Mouse (Mus musculus): ENCODE results near the gene Rims3. TPM values are rescaled to one million over a fixed set of nuclear protein-coding genes. Genes with fewer than 3 reads are reported as not detected.

Rims3 gene
- polyA plus RNA-seq, 1 experiment from 2014 or later = 0.26 TPM

DNA sequence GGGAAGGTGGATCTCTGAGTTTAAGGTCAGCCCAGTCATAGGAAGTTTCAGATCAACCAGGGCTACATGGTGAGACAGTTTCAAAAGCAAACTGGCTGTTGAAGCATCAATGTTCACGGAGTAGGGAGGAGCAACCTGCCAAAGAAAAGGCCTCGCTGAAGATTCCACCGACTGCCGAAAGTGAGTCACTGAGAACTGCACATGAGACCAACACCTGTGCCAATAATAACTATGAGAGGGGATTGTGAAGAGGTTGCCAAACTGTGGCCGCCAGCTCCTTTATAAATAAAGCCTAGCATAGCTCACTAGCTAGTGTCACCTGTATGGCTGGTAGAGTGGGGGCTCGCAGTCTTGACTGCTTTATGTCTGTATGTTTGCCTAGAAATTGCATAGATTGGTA lies 56.5 kb downstream of the Rims3 start:
- 62% methylated on average over 6 of the region's 6 CpGs for WGBS
- DNase-seq (ENCODE audit: low spot score) = no peak
- H3K4me2 ChIP-seq (replicated peaks; ENCODE audit: low read depth, low read length) = no peak overlapping the region
- H3K9me3 ChIP-seq (ENCODE audit: low read length) = no peaks in the 10 kb centered on the region
- H3K36me3 ChIP-seq (ENCODE audit: insufficient read depth, low read length) = no peaks in the 10 kb centered on the region
- H3K27ac ChIP-seq (ENCODE audit: low read length) = no peak overlapping the region
- no peak overlapping the region for H3K9ac ChIP-seq (replicated peaks; ENCODE audit: low read depth)
- H3K4me3 ChIP-seq (ENCODE audit: low read depth, low read length) = no peak overlapping the region
- no peaks in the 10 kb centered on the region for H3K27me3 ChIP-seq (replicated peaks; ENCODE audit: insufficient read depth, low read length)
- TF ChIP-seq EP300 (IDR thresholded peaks at IDR 0.05) (no peak), CTCF (IDR thresholded peaks at IDR 0.05) (no peak)
- no peak for ATAC-seq
- no peaks in the 10 kb centered on the region for H3K4me1 ChIP-seq (ENCODE audit: insufficient read depth, low read depth, low read length)

- Histone ChIP-seq H3K36me3 (ENCODE audit: insufficient read depth, low read length) (no peaks in the 10 kb centered on the region), H3K4me3 (ENCODE audit: low read depth, low read length) (no peak overlapping the region), H3K9ac (replicated peaks; ENCODE audit: low read depth) (no peak overlapping the region), H3K9me3 (ENCODE audit: low read length) (no peaks in the 10 kb centered on the region), H3K27ac (ENCODE audit: low read length) (no peak overlapping the region), H3K27me3 (replicated peaks; ENCODE audit: insufficient read depth, low read length) (no peaks in the 10 kb centered on the region), H3K4me2 (replicated peaks; ENCODE audit: low read depth, low read length) (no peak overlapping the region), H3K4me1 (ENCODE audit: insufficient read depth, low read depth, low read length) (no peaks in the 10 kb centered on the region)
- TF ChIP-seq CTCF (IDR thresholded peaks at IDR 0.05) = no peak
- no peak for TF ChIP-seq EP300 (IDR thresholded peaks at IDR 0.05)
- DNase-seq (ENCODE audit: low spot score) (no peak), ATAC-seq (no peak)
- WGBS = 41% methylated on average over 4 of the region's 4 CpGs
These were observed 58.2 kb downstream of the Rims3 start for GRCm38 (mm10) chr4:120912866-120913265.

DNA sequence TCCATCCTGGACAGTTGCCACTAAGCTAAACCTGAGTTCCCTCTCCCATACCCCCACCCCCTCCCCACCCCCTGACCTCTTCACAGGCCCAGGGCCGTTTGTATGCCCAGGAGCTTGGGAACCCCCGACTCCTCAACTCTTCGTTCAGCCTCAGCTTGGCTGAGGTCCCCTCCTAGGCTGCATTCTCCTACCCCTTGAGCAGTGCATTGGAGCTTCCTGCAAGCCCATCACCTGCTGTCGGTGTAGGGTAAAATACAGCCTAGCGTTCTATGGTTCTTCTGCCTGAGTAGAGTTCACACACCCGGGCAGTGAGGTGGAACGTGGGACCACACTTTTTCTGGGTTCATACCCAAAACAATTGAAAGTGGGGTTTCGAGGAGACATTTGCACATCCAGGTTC lies 58.8 kb downstream of the Rims3 start:
- no peak for TF ChIP-seq CTCF (IDR thresholded peaks at IDR 0.05)
- no peaks in the 10 kb centered on the region for H3K27me3 ChIP-seq (replicated peaks; ENCODE audit: insufficient read depth, low read length)
- no peaks in the 10 kb centered on the region for H3K36me3 ChIP-seq (ENCODE audit: insufficient read depth, low read length)
- WGBS = 68% methylated on average over 8 of the region's 8 CpGs
- H3K4me3 ChIP-seq (ENCODE audit: low read depth, low read length) = no peak overlapping the region
- no peaks in the 10 kb centered on the region for H3K4me1 ChIP-seq (ENCODE audit: insufficient read depth, low read depth, low read length)
- H3K9ac ChIP-seq (replicated peaks; ENCODE audit: low read depth) = no peak overlapping the region
- no peak for ATAC-seq
- no peak overlapping the region for H3K27ac ChIP-seq (ENCODE audit: low read length)
- H3K9me3 ChIP-seq (ENCODE audit: low read length) = no peaks in the 10 kb centered on the region
- no peak overlapping the region for H3K4me2 ChIP-seq (replicated peaks; ENCODE audit: low read depth, low read length)
- no peak for DNase-seq (ENCODE audit: low spot score)

GRCm38 (mm10) chr4:120913861-120914260 lies 59.2 kb downstream of the Rims3 start:
- Histone ChIP-seq H3K9me3 (ENCODE audit: low read length) (no peaks in the 10 kb centered on the region), H3K4me2 (replicated peaks; ENCODE audit: low read depth, low read length) (no peak overlapping the region), H3K4me1 (ENCODE audit: insufficient read depth, low read depth, low read length) (no peaks in the 10 kb centered on the region), H3K27me3 (replicated peaks; ENCODE audit: insufficient read depth, low read length) (no peaks in the 10 kb centered on the region), H3K27ac (ENCODE audit: low read length) (no peak overlapping the region), H3K36me3 (ENCODE audit: insufficient read depth, low read length) (no peaks in the 10 kb centered on the region), H3K9ac (replicated peaks; ENCODE audit: low read depth) (no peak overlapping the region), H3K4me3 (ENCODE audit: low read depth, low read length) (no peak overlapping the region)
- 70% methylated on average over 1 of the region's 1 CpGs for WGBS
- ATAC-seq (no peak), DNase-seq (ENCODE audit: low spot score) (no peak)
- TF ChIP-seq EP300 (IDR thresholded peaks at IDR 0.05) (no peak), CTCF (IDR thresholded peaks at IDR 0.05) (no peak)

DNA sequence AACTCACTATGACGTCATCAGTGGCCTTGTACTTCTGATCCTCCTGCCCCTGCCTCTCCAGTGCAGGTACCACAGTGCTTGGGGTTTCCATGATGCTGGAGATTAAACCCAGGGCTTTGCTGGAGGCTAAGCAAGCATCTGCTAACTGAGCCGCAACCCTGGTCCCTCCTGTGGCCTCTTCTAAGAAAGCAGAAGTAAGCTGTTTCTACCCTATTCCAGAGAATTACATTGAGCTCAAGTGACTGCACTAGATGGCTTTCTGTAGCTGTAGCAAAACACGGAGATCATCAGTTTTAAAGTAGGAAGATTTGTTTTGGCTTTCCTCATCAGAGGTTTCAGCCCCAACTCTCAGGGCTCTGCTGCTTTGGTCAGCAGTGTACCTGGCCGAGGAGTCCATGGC lies 59.9 kb downstream of the Rims3 start:
- Histone ChIP-seq H3K9ac (replicated peaks; ENCODE audit: low read depth) (no peak overlapping the region), H3K4me3 (ENCODE audit: low read depth, low read length) (no peak overlapping the region), H3K36me3 (ENCODE audit: insufficient read depth, low read length) (no peaks in the 10 kb centered on the region), H3K9me3 (ENCODE audit: low read length) (no peaks in the 10 kb centered on the region), H3K27me3 (replicated peaks; ENCODE audit: insufficient read depth, low read length) (no peaks in the 10 kb centered on the region), H3K27ac (ENCODE audit: low read length) (no peak overlapping the region), H3K4me1 (ENCODE audit: insufficient read depth, low read depth, low read length) (no peaks in the 10 kb centered on the region), H3K4me2 (replicated peaks; ENCODE audit: low read depth, low read length) (no peak overlapping the region)
- DNase-seq (ENCODE audit: low spot score) (no peak), ATAC-seq (no peak)
- WGBS = 70% methylated on average over 4 of the region's 4 CpGs
- TF ChIP-seq EP300 (IDR thresholded peaks at IDR 0.05) (no peak), CTCF (IDR thresholded peaks at IDR 0.05) (no peak)

DNA sequence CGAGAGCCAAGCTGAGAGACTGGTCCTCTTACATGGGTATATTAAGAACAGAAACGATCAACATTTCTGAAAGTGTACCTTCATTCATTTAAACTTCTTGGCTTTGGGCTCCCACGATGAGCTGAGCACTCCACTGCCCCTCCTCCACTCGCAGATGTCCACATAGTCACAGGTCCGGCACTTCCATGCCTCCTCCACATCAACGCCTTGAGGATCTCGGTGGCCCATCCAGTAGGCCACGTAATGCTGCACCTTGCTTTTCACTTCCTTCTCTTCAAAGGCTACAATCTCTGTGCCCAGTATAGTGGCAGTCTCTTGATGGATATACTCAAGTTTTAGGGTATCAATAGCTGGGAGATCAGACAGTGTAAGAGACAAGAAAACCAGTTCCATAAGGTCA lies 66.8 kb downstream of the Rims3 start:
- H3K4me2 ChIP-seq (replicated peaks; ENCODE audit: low read depth, low read length) = no peak overlapping the region
- no peaks in the 10 kb centered on the region for H3K27me3 ChIP-seq (replicated peaks; ENCODE audit: insufficient read depth, low read length)
- H3K4me1 ChIP-seq (ENCODE audit: insufficient read depth, low read depth, low read length) = peaks cover 3% of the 10 kb centered on the region; the same call in 1 of the 2 replicates
- 0 out of 2 replicates have a peak, but pooled peaks cover 3% of the 10 kb centered on the region for H3K36me3 ChIP-seq (ENCODE audit: insufficient read depth, low read length)
- ATAC-seq (no peak), DNase-seq (ENCODE audit: low spot score) (no peak)
- WGBS = 91% methylated on average over 8 of the region's 8 CpGs
- TF ChIP-seq EP300 (IDR thresholded peaks at IDR 0.05) (no peak), CTCF (IDR thresholded peaks at IDR 0.05) (no peak)
- no peak overlapping the region for H3K9ac ChIP-seq (replicated peaks; ENCODE audit: low read depth)
- H3K4me3 ChIP-seq (ENCODE audit: low read depth, low read length) = no peak overlapping the region
- H3K27ac ChIP-seq (ENCODE audit: low read length) = no peak overlapping the region
- no peaks in the 10 kb centered on the region for H3K9me3 ChIP-seq (ENCODE audit: low read length)

Measured in lung, postnatal 0 days (tissue).